Mouse (Mus musculus): ENCODE data around the gene Spsb4. TPM values are rescaled to one million over a fixed set of nuclear protein-coding genes. Genes with fewer than 3 reads are reported as not detected.

The Spsb4 gene
- polyA plus RNA-seq, 1 experiment from 2014 or later: 84.6 TPM

- Histone ChIP-seq H3K4me3 (ENCODE audit: low read depth, low read length) (no peak overlapping the region), H3K9ac (ENCODE audit: low read length) (no peak overlapping the region), H3K27me3 (ENCODE audit: control insufficient read depth, insufficient read depth, low read length) (no peaks in the 10 kb centered on the region), H3K27ac (ENCODE audit: low read depth, low read length) (no peak overlapping the region), H3K4me1 (replicated peaks; ENCODE audit: control insufficient read depth, insufficient read depth, low read length) (peaks cover 7% of the 10 kb centered on the region), H3K9me3 (ENCODE audit: control insufficient read depth, low read length) (no peaks in the 10 kb centered on the region; the same call in 1 of the 2 replicates), H3K36me3 (ENCODE audit: control insufficient read depth, insufficient read depth, low read length) (no peaks in the 10 kb centered on the region), H3K4me2 (ENCODE audit: low read depth, low read length, severe bottlenecking) (no peak overlapping the region)
- DNase-seq (ENCODE audit: low spot score) (no peak), ATAC-seq (replicated peaks; ENCODE audit: low FRiP score) (no peak)
- 95% methylated on average over 7 of the region's 7 CpGs for WGBS
Measured at GRCm38 (mm10) chr9:96966465-96966864, 52.2 kb downstream of the Spsb4 start.

DNA sequence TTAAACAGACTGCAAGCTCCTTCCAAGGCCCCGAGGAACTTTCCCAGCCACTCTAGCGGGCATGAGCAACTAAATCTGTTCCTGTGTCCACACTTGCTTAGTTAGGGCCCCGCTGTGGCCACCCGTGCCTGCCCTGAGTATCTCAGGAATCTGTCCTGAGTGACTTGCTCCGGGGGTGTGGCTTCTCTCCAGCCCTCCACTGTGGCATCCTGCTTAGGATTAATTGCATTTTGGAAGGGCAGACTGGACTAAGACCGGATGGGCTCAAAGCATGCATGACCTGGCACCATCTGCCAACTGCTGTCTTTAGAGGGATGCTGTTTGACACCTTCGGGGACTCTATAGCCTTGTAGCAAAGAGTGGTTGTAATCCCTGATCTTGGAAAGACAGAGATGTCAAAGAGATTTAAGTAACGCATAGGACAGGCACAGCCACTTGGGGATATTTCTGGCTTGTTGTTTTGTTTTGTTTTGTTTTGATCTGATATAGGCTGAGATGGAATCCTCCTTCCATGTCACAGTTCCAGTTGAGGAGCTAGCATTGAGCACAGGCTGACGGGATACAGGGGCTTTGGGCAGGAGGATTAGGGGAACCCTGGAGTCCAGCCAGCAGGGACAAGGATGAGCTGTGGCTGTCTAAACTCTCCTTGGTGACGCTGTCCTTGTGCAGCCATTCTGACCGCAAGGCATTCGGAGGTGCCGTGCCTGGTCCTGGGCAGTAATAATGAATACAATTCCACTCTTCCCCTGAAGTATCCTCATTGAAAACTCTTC is 55.0 kb downstream of the Spsb4 start:
- DNase-seq (ENCODE audit: low spot score) (no peak), ATAC-seq (replicated peaks; ENCODE audit: low FRiP score) (no peak)
- Histone ChIP-seq H3K4me1 (replicated peaks; ENCODE audit: control insufficient read depth, insufficient read depth, low read length) (peaks cover 7% of the 10 kb centered on the region), H3K27ac (ENCODE audit: low read depth, low read length) (no peak overlapping the region), H3K4me3 (ENCODE audit: low read depth, low read length) (no peak overlapping the region), H3K9ac (ENCODE audit: low read length) (no peak overlapping the region), H3K4me2 (ENCODE audit: low read depth, low read length, severe bottlenecking) (no peak overlapping the region), H3K27me3 (ENCODE audit: control insufficient read depth, insufficient read depth, low read length) (no peaks in the 10 kb centered on the region), H3K36me3 (ENCODE audit: control insufficient read depth, insufficient read depth, low read length) (no peaks in the 10 kb centered on the region), H3K9me3 (ENCODE audit: control insufficient read depth, low read length) (no peaks in the 10 kb centered on the region; the same call in 1 of the 2 replicates)
- WGBS: 64% methylated on average over 13 of the region's 13 CpGs

GRCm38 (mm10) chr9:96962714-96963113 is 55.9 kb downstream of the Spsb4 start:
- ATAC-seq (replicated peaks; ENCODE audit: low FRiP score): no peak
- DNase-seq (ENCODE audit: low spot score): no peak
- no peak overlapping the region for H3K27ac ChIP-seq (ENCODE audit: low read depth, low read length)
- no peaks in the 10 kb centered on the region; the same call in 1 of the 2 replicates for H3K9me3 ChIP-seq (ENCODE audit: control insufficient read depth, low read length)
- WGBS: 61% methylated on average over 8 of the region's 8 CpGs
- H3K27me3 ChIP-seq (ENCODE audit: control insufficient read depth, insufficient read depth, low read length): no peaks in the 10 kb centered on the region
- peaks cover 11% of the 10 kb centered on the region for H3K4me1 ChIP-seq (replicated peaks; ENCODE audit: control insufficient read depth, insufficient read depth, low read length)
- H3K36me3 ChIP-seq (ENCODE audit: control insufficient read depth, insufficient read depth, low read length): no peaks in the 10 kb centered on the region
- no peak overlapping the region for H3K4me3 ChIP-seq (ENCODE audit: low read depth, low read length)
- H3K4me2 ChIP-seq (ENCODE audit: low read depth, low read length, severe bottlenecking): no peak overlapping the region
- no peak overlapping the region for H3K9ac ChIP-seq (ENCODE audit: low read length)

DNA sequence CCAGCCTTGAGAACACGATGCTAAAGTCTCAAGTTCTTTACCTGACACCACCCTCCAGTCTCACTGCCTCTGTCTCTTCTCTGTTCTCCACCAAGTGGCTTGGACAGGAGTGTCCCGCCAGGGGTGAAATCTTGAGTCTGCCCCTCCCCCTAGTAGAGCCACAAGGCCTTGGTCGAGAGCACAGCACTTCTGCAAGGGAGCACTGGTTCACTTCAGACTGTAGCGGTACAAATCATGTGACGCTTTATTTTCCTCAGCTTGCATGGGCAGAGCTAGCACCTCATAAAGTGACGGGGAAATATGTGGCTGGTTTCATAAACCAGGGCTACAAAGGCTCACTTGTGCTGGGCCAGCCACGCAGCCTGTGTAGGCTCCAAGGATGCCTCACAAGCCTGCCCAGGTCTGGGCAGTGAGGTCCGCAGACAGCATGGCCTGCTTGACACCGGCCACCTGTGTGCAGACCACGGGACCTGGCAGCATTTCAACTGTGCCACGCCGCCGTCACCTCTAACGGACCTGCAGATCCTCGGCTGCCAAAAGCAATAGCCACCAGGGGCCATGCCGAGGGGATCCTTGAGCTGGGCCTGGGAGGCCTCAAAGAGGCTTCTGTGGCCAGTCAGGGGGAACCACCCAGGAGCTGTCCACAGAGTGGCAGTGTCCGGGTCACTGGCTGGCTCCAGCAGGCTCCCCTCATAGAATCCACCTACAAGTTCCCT is 56.5 kb downstream of the Spsb4 start:
- H3K27ac ChIP-seq (ENCODE audit: low read depth, low read length): no peak overlapping the region
- peaks cover 17% of the 10 kb centered on the region for H3K4me1 ChIP-seq (replicated peaks; ENCODE audit: control insufficient read depth, insufficient read depth, low read length)
- ATAC-seq (replicated peaks; ENCODE audit: low FRiP score): no peak
- no peaks in the 10 kb centered on the region for H3K27me3 ChIP-seq (ENCODE audit: control insufficient read depth, insufficient read depth, low read length)
- DNase-seq (ENCODE audit: low spot score): no peak
- H3K36me3 ChIP-seq (ENCODE audit: control insufficient read depth, insufficient read depth, low read length): no peaks in the 10 kb centered on the region
- no peak overlapping the region for H3K4me3 ChIP-seq (ENCODE audit: low read depth, low read length)
- H3K9me3 ChIP-seq (ENCODE audit: control insufficient read depth, low read length): no peaks in the 10 kb centered on the region; the same call in 1 of the 2 replicates
- no peak overlapping the region for H3K4me2 ChIP-seq (ENCODE audit: low read depth, low read length, severe bottlenecking)
- 72% methylated on average over 17 of the region's 17 CpGs for WGBS
- no peak overlapping the region for H3K9ac ChIP-seq (ENCODE audit: low read length)

DNA sequence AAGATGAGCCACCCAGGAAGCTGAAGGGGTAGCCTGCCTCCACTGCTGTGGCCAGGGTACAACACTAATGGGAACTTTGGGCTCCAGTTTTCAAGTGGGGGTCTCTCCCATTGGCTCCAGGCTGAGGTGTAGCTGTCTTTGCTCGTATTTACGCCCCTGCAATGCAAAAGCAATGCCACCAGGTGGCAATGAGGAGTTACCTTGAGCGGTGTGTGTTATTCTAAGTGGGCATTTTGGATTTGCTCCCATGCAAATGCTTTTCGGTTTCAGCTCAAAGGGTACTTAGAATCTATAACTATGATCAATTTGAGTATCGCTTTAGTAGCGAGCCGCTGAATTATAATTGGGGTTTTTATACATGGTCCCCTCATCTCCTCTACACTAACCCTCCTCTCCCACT is 57.6 kb downstream of the Spsb4 start:
- no peak overlapping the region for H3K4me3 ChIP-seq (ENCODE audit: low read depth, low read length)
- H3K4me1 ChIP-seq (replicated peaks; ENCODE audit: control insufficient read depth, insufficient read depth, low read length): peaks cover 19% of the 10 kb centered on the region
- ATAC-seq (replicated peaks; ENCODE audit: low FRiP score) (no peak), DNase-seq (ENCODE audit: low spot score) (peak; percentile 71)
- no peaks in the 10 kb centered on the region for H3K36me3 ChIP-seq (ENCODE audit: control insufficient read depth, insufficient read depth, low read length)
- no peaks in the 10 kb centered on the region for H3K27me3 ChIP-seq (ENCODE audit: control insufficient read depth, insufficient read depth, low read length)
- no peak overlapping the region for H3K27ac ChIP-seq (ENCODE audit: low read depth, low read length)
- no peak overlapping the region for H3K9ac ChIP-seq (ENCODE audit: low read length)
- no peak overlapping the region for H3K4me2 ChIP-seq (ENCODE audit: low read depth, low read length, severe bottlenecking)
- H3K9me3 ChIP-seq (ENCODE audit: control insufficient read depth, low read length): no peaks in the 10 kb centered on the region; the same call in 1 of the 2 replicates
- 62% methylated on average over 7 of the region's 7 CpGs for WGBS

- H3K27ac ChIP-seq (ENCODE audit: low read depth, low read length): no peak overlapping the region
- H3K36me3 ChIP-seq (ENCODE audit: control insufficient read depth, insufficient read depth, low read length): no peaks in the 10 kb centered on the region
- H3K4me3 ChIP-seq (ENCODE audit: low read depth, low read length): no peak overlapping the region
- DNase-seq (ENCODE audit: low spot score) (no peak), ATAC-seq (replicated peaks; ENCODE audit: low FRiP score) (no peak)
- peaks cover 19% of the 10 kb centered on the region for H3K4me1 ChIP-seq (replicated peaks; ENCODE audit: control insufficient read depth, insufficient read depth, low read length)
- H3K9me3 ChIP-seq (ENCODE audit: control insufficient read depth, low read length): no peaks in the 10 kb centered on the region; the same call in 1 of the 2 replicates
- no peak overlapping the region for H3K9ac ChIP-seq (ENCODE audit: low read length)
- 87% methylated on average over 4 of the region's 4 CpGs for WGBS
- H3K4me2 ChIP-seq (ENCODE audit: low read depth, low read length, severe bottlenecking): no peak overlapping the region
- no peaks in the 10 kb centered on the region for H3K27me3 ChIP-seq (ENCODE audit: control insufficient read depth, insufficient read depth, low read length)
Measured at GRCm38 (mm10) chr9:96960241-96960640, 58.4 kb downstream of the Spsb4 start.

DNA sequence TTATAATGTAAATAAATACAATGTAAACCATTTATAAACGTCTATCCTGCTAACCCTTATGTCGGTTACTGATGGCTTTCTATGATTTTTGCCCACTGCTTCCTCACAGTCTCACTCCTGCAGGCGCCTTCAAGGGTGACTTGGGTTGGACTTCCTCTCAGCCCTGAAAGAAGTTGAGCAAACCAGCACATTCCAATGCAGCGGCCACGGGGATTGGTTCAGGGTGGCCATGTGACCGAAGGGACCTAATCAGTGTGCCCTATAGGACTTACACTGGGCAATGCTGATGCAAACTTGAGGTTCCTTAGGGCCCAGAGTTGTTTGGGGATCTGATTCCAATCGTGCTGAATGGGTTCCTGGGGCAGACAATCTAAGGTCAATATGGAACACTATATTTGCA is 59.2 kb downstream of the Spsb4 start:
- no peaks in the 10 kb centered on the region for H3K36me3 ChIP-seq (ENCODE audit: control insufficient read depth, insufficient read depth, low read length)
- no peak for DNase-seq (ENCODE audit: low spot score)
- H3K9ac ChIP-seq (ENCODE audit: low read length): no peak overlapping the region
- no peak overlapping the region for H3K4me3 ChIP-seq (ENCODE audit: low read depth, low read length)
- 86% methylated on average over 7 of the region's 7 CpGs for WGBS
- no peak overlapping the region for H3K27ac ChIP-seq (ENCODE audit: low read depth, low read length)
- H3K9me3 ChIP-seq (ENCODE audit: control insufficient read depth, low read length): no peaks in the 10 kb centered on the region
- H3K27me3 ChIP-seq (ENCODE audit: control insufficient read depth, insufficient read depth, low read length): no peaks in the 10 kb centered on the region
- ATAC-seq (replicated peaks; ENCODE audit: low FRiP score): no peak
- H3K4me1 ChIP-seq (replicated peaks; ENCODE audit: control insufficient read depth, insufficient read depth, low read length): peaks cover 19% of the 10 kb centered on the region
- H3K4me2 ChIP-seq (ENCODE audit: low read depth, low read length, severe bottlenecking): no peak overlapping the region

GRCm38 (mm10) chr9:96958009-96958615 is 60.5 kb downstream of the Spsb4 start:
- 0 out of 2 replicates have a peak, but pooled peaks have one; percentile 18 for ATAC-seq (replicated peaks; ENCODE audit: low FRiP score)
- Histone ChIP-seq H3K4me2 (ENCODE audit: low read depth, low read length, severe bottlenecking) (no peak overlapping the region), H3K27me3 (ENCODE audit: control insufficient read depth, insufficient read depth, low read length) (no peaks in the 10 kb centered on the region), H3K4me1 (replicated peaks; ENCODE audit: control insufficient read depth, insufficient read depth, low read length) (peaks cover 19% of the 10 kb centered on the region), H3K9me3 (ENCODE audit: control insufficient read depth, low read length) (no peaks in the 10 kb centered on the region), H3K36me3 (ENCODE audit: control insufficient read depth, insufficient read depth, low read length) (no peaks in the 10 kb centered on the region), H3K9ac (ENCODE audit: low read length) (no peak overlapping the region), H3K27ac (ENCODE audit: low read depth, low read length) (no peak overlapping the region; the same call in 1 of the 2 replicates), H3K4me3 (ENCODE audit: low read depth, low read length) (no peak overlapping the region)
- no peak for DNase-seq (ENCODE audit: low spot score)
- 3% methylated on average over 6 of the region's 6 CpGs for whole genome bisulfite sequencing

All from forebrain, embryonic 11.5 days (tissue).